Mouse (Mus musculus): Measurements from ENCODE around the gene Dazap2.

DNA sequence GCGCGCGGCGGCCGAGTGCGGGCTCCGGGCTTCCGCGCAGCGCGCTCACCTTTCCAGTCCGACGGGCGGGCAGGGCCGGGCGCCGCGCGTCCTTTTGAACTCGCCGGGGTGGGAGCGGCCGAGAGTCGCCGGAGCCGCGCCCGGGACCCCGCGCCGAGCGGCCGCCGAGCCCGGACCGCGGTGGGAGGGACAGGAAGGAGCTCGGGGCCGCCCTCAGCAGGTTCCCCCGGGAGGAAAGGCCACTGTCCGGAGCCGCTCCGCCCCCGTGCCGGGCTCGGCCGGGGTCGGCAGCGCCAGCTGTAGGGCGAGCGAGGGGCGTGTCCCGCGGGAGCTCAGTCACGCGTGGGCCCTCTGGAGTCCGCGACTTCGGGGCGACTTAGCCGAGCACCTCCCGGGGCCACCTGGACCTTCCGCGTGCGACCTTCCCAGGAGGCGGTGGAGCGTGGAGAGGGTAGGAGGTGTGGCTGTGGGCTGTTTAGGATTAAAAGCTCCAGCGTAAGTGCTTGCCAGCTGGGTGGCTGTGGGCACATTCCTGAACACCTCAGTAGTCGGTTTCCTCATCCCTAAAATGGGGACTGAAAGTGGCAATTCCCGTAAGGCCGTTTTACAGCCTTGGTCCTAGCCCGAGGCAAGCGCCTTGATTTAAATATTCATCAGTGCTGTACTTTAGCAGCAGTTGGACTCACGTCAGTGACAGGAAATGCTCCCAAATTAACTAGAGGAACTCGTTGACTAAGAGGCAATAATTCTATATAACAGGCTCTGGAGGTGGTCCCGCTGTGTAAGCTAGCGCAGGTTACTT is 21.8 kb downstream of the Dazap2 start, which contains the start of gene Smagp:
- TF ChIP-seq CTCF (IDR thresholded peaks at IDR 0.05; ENCODE audit: control insufficient read depth, insufficient read depth, insufficient replicate concordance, low read depth, low read length) (no peak), POLR2A (IDR thresholded peaks at IDR 0.05; ENCODE audit: control insufficient read depth, low read depth, low read length) (no peak)

All from testis, adult 2 months (tissue).